Mouse (Mus musculus) forebrain, postnatal 0 days (tissue): Measurements from ENCODE around the gene Nup205. TPM values are rescaled to one million over a fixed set of nuclear protein-coding genes. Genes with fewer than 3 reads are reported as not detected.

Experiments
- ATAC-seq: fragments of 200-750 bp; cut with Nextera tagmentation; 2 replicates; pipeline ENCODE4 v1.8.0; 2017; ENCODE audit warnings: mild to moderate bottlenecking, moderate library complexity
- DNase-seq: peaks from one replicate; pipeline ENCODE4 v3.0.0-alpha.2; 2015
- H3K27ac ChIP-seq: fragments of 300-500 bp; sonication (generic); 2 replicates; pipeline ENCODE4 v1.5.1; 2014; ENCODE audit warnings: low read depth, mild to moderate bottlenecking, antibody characterized with exemption, low read length, moderate library complexity, mixed read lengths
- H3K27me3 ChIP-seq: fragments of 300-500 bp; sonication (generic); 2 replicates; pipeline ENCODE4 v1.6.1; 2014; ENCODE audit warnings: mild to moderate bottlenecking, low read length, mixed read lengths; ENCODE audit not compliant: insufficient read depth
- H3K36me3 ChIP-seq: fragments of 300-500 bp; sonication (generic); 2 replicates; pipeline ENCODE4 v1.6.1; 2014; ENCODE audit warnings: mild to moderate bottlenecking, moderate library complexity; ENCODE audit not compliant: insufficient read depth
- H3K4me1 ChIP-seq: fragments of 300-500 bp; sonication (generic); 2 replicates; pipeline ENCODE4 v1.6.1; 2014; ENCODE audit warnings: antibody characterized with exemption; ENCODE audit not compliant: insufficient read depth
- H3K4me2 ChIP-seq: fragments of 300-500 bp; sonication (generic); 2 replicates; pipeline ENCODE4 v1.6.1; 2014; ENCODE audit warnings: low read depth, mild to moderate bottlenecking, moderate library complexity
- H3K4me3 ChIP-seq: fragments of 300-500 bp; sonication (generic); 2 replicates; pipeline ENCODE4 v1.5.1; 2014; ENCODE audit warnings: low read depth, low read length, mixed read lengths
- H3K9ac ChIP-seq: fragments of 300-500 bp; sonication (generic); 2 replicates; pipeline ENCODE4 v1.6.1; 2014; ENCODE audit warnings: mild to moderate bottlenecking
- H3K9me3 ChIP-seq: fragments of 300-500 bp; sonication (generic); 2 replicates; pipeline ENCODE4 v1.6.1; 2016; ENCODE audit warnings: low read length
- CTCF ChIP-seq: sonication (generic); IDR thresholded peaks from 2 replicates; pipeline ENCODE4 v1.5.1; 2016; ENCODE audit warnings: antibody characterized with exemption, control low read depth, low read depth
- WGBS: fragments of 180-500 bp; shearing (Covaris S2); extraction: QIAGEN DNeasy Blood & Tissue Kit; methylation state at CpG from one replicate; pipeline ENCODE4 v1.1.7; 2014; 5-methylcytosine and 5-hydroxymethylcytosine counted together
- polyA plus RNA-seq: library from polyadenylated mRNA; unstranded; fragments of >200 nt; fragmentation: Nextera tagmentation; extraction: Ambion mirVana; gene quantifications from 2 replicates; pipeline ENCODE4 v1.2.1, GENCODE M21; 2015
- total RNA-seq: library from RNA; depleted of rRNA; stranded (reverse); fragments of >200 nt; gene quantifications from 2 replicates; pipeline ENCODE4 v1.2.3, GENCODE M21; 2014

Nup205 gene
- total and polyA plus RNA-seq, 2 experiments from 2014 or later: 10.7 to 55.3 TPM

DNA sequence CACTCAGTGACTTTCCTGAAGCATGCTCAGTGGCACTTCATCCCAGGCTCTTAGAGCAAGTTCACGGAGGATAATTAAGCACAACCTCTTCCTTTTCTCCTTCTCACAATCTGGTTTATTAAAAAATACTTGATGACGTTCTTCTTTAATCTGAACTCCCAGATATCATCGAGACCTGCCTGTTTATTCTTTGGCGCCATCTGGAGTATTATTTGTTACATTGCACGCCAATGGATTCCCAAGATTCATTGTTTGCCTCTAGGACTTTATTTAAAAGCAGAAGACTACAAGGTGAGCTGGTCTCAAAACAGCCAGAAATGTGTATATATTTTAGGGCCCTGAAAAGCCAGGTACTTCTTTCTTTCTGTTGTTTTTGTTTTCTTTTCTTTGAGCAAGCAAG lies 67.9 kb downstream of the Nup205 start:
- no peak overlapping the region for H3K4me2 ChIP-seq
- 41% methylated on average over 5 of the region's 5 CpGs for WGBS
- no peak overlapping the region for H3K27ac ChIP-seq
- H3K27me3 ChIP-seq: no peaks in the 10 kb centered on the region
- no peak overlapping the region for H3K9ac ChIP-seq
- DNase-seq: peak; percentile 57
- H3K36me3 ChIP-seq: peaks cover 54% of the 10 kb centered on the region
- no peaks in the 10 kb centered on the region for H3K4me1 ChIP-seq
- peak; percentile 63 for TF ChIP-seq CTCF
- peak; percentile 16; the same call in 1 of the 2 replicates for ATAC-seq
- no peak overlapping the region for H3K4me3 ChIP-seq
- no peaks in the 10 kb centered on the region for H3K9me3 ChIP-seq

DNA sequence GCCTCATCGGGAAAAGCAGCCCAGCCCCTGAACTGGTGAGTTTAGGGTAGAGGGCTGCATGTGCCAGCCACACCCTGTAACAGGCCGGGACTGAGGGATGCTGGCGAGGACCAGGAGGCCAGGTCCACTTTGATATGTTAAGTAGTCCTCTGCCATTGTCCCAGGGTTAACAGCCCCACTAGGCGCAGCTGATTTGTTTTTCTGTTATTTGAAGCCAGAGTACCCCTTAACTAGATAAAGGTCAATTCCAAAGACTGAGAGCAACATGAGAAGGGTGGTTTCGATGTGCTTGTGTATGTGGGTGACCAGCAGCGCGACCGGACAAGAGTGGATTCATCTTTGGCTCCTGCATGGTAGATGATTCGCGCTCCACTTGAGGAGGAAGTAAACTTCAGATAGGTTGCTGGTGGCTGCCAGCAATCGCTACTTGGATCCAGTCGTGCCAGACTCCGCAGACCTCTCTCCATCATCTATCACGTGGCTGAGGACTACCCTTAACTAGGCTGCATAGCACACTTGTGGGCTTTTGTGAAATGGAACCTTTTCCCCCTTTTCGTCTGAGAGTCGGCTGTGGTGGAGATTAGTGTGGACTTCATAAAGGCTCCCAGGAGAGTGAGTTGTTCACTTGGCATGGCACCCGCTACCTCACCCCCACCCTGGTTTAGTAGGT lies 74.7 kb downstream of the Nup205 start:
- no peak overlapping the region for H3K27ac ChIP-seq
- no peaks in the 10 kb centered on the region for H3K27me3 ChIP-seq
- peak; percentile 45 for ATAC-seq
- H3K9ac ChIP-seq: peak overlapping the region; percentile 65
- TF ChIP-seq CTCF: no peak
- H3K4me3 ChIP-seq: peak overlapping the region; percentile 77
- WGBS: 68% methylated on average over 17 of the region's 17 CpGs
- DNase-seq: no peak
- peak overlapping the region; percentile 57 for H3K4me2 ChIP-seq
- no peaks in the 10 kb centered on the region for H3K9me3 ChIP-seq
- H3K36me3 ChIP-seq: peaks cover 3% of the 10 kb centered on the region
- peaks cover 10% of the 10 kb centered on the region for H3K4me1 ChIP-seq

DNA sequence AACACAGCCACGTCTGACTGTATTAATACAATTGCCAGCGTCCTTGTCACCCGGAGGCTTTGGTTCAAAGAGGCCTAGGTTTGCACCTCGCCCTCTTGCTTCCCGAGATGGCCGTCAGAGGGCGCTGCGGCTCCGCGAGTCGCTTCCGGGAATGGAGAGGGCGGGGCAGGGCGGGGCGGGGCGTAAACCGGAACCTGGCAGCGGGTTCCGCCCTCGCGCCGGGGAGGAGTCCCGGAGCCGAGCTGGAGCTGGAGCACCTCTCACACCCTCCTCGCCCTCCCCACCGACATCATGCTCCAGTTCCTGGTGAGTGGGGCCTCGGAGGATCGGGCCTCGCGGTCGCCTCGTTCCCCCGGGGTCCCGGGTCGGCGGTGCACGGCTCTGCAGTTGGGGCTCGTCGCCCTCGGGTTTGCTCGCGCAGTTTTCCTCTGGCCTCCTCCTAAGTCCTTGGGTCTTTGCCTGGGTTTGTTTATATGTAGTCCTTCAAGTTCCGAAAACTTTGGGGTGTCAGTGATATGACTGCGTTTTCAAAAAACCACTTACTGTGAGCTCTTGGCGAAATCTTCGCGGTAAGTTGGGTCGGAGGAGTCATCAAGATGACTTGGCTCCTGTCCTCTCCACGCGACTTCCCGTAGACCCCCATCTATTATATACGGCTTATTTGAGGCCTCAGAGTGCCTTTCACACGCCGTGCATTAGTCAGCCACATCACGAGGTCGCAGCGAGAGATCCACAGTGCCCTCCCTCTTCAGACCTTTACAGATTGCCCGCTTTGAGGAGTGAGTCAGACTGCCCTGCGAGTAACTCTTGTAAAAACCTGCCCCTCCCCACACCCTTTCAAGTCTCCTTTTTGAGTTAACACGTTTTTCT lies 75.5 kb downstream of the Nup205 start:
- Histone ChIP-seq H3K4me2 (peak overlapping the region; percentile 57), H3K27me3 (no peaks in the 10 kb centered on the region), H3K9ac (peak overlapping the region; percentile 65), H3K36me3 (no peaks in the 10 kb centered on the region), H3K4me1 (peaks cover 10% of the 10 kb centered on the region), H3K27ac (peak overlapping the region; percentile 69), H3K4me3 (peak overlapping the region; percentile 77), H3K9me3 (no peaks in the 10 kb centered on the region)
- DNase-seq (peak; percentile 92), ATAC-seq (peak; percentile 92)
- WGBS: under 1% methylated on average over 60 of the region's 60 CpGs
- TF ChIP-seq CTCF: peak; percentile 87

DNA sequence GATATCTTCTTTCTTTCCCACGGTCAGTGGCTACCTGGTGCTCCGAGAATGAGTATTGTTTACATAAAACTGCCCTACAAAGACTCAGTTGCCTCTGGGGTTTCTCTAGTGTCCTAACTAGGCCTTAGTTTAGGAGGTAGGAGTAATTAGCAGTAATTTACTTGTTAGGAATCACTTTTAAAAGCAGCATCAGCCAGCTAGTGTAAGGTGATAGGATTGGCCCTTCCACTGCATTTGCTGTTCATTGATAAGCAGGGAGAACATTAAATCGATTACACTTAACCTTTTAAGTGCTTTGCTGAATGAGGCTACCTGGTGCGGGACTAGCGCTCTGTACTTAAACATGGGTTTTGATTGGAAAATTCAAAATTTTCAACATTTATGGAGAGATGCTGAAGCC lies 76.3 kb downstream of the Nup205 start:
- no peak for TF ChIP-seq CTCF
- no peak for DNase-seq
- Histone ChIP-seq H3K9me3 (no peaks in the 10 kb centered on the region), H3K36me3 (no peaks in the 10 kb centered on the region), H3K4me3 (peak overlapping the region; percentile 77), H3K27ac (no peak overlapping the region), H3K27me3 (no peaks in the 10 kb centered on the region), H3K4me2 (peak overlapping the region; percentile 57), H3K9ac (no peak overlapping the region; the same call in 1 of the 2 replicates), H3K4me1 (peaks cover 10% of the 10 kb centered on the region)
- ATAC-seq: no peak
- 38% methylated on average over 5 of the region's 5 CpGs for WGBS

DNA sequence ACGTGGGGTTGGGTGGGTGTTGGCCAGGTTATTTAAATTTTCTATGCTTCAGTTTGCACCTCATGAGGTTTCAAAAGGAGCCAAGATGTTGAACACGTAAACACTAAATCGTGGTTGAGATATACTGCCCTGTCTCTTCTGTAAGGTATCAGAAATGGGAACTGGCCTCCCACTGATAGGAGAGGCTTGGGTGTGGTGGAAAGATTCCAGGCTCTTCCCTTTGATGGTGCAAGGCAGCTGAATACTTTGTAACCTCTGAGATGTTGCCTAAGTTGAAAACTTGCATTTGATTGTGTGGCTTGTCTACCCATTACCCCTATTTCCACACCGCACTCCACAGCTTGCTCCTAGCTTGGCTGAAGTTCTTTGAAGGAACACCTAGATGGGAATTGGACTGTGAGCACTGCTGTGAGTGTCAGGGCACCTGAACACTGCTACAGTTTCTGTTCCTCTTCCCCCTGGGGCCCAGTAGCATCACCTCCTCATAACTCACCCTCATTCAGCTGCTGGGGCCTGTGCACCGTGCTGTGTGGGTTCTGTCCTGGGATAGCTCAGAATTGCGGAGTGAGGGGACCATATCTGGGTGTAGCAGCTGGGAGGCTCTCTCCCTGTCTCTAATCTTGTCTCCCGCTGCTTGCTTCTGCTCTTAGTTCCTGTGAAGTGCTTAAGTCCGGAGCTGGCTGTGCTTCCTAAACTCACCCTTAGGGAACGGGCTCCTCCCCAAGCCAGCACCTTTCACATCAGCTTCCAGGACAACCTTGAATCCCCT lies 77.1 kb downstream of the Nup205 start:
- Histone ChIP-seq H3K9me3 (no peaks in the 10 kb centered on the region), H3K9ac (no peak overlapping the region), H3K36me3 (no peaks in the 10 kb centered on the region), H3K4me3 (no peak overlapping the region), H3K27me3 (no peaks in the 10 kb centered on the region), H3K4me2 (no peak overlapping the region), H3K27ac (no peak overlapping the region), H3K4me1 (peaks cover 10% of the 10 kb centered on the region)
- 60% methylated on average over 9 of the region's 9 CpGs for WGBS
- no peak for ATAC-seq
- DNase-seq: no peak
- TF ChIP-seq CTCF: no peak

DNA sequence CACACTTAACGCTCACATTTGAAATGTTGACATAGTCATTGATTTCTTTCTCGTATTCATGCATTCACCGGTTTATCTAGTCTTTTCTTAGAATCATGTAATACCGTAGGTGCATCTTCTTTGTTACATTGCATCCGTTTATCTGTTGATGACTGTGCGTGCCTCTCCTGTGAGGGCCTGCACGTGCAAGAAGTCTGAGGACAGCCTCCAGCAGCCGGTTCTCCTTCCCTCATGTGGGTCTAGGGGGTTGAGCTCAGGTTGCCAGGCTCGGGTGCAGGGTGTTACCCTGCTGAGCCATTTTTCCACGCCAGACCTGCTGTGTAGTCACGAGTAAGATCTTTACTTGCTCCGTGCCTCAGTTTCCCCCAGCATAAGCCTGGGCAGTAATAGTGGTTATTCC lies 77.8 kb downstream of the Nup205 start:
- no peaks in the 10 kb centered on the region for H3K9me3 ChIP-seq
- 74% methylated on average over 12 of the region's 12 CpGs for WGBS
- H3K4me3 ChIP-seq: no peak overlapping the region
- ATAC-seq (no peak), DNase-seq (no peak)
- no peak for TF ChIP-seq CTCF
- H3K4me1 ChIP-seq: peaks cover 10% of the 10 kb centered on the region
- H3K9ac ChIP-seq: no peak overlapping the region
- no peaks in the 10 kb centered on the region for H3K27me3 ChIP-seq
- H3K27ac ChIP-seq: no peak overlapping the region
- no peaks in the 10 kb centered on the region for H3K36me3 ChIP-seq
- H3K4me2 ChIP-seq: no peak overlapping the region

DNA sequence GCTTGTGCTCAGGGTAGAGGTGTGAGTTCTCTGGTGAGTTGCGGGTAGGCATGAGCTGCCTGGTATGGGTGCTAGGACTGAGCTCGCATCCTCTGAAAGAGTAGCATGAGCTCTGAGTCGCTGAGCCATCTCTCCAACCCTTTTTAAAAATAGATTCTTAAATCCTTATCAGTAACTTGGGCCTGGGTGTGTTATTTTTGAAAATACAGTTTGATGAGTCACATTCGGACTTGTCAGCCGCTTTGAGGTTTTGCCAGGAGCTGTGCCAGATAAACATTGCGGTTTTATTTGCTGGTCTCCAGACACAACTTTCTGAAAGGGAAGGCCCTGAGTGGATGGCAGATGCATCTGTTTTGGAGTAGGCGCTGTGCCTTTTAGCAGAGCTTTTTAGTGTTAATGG lies 79.5 kb downstream of the Nup205 start:
- no peaks in the 10 kb centered on the region for H3K9me3 ChIP-seq
- WGBS: 73% methylated on average over 7 of the region's 7 CpGs
- ATAC-seq (no peak), DNase-seq (no peak)
- peaks cover 10% of the 10 kb centered on the region for H3K4me1 ChIP-seq
- no peak overlapping the region for H3K9ac ChIP-seq
- no peaks in the 10 kb centered on the region for H3K27me3 ChIP-seq
- TF ChIP-seq CTCF: no peak
- no peak overlapping the region for H3K4me3 ChIP-seq
- H3K27ac ChIP-seq: no peak overlapping the region
- H3K36me3 ChIP-seq: peaks cover 5% of the 10 kb centered on the region; the same call in 1 of the 2 replicates
- no peak overlapping the region for H3K4me2 ChIP-seq
